Mouse (Mus musculus) B cell, adult 2 months (primary cell): ENCODE measurements around the gene Gm6337.
"Not testable (repeated sequence)": the region's sequence is repeated elsewhere in the genome, so short reads cannot be mapped to it uniquely, and the experiment has no call there.

Source experiments
- DNase-seq, 2 experiments: peaks; one replicate each; pipeline ENCODE4 v3.0.0; 2022

The Gm6337 gene

DNA sequence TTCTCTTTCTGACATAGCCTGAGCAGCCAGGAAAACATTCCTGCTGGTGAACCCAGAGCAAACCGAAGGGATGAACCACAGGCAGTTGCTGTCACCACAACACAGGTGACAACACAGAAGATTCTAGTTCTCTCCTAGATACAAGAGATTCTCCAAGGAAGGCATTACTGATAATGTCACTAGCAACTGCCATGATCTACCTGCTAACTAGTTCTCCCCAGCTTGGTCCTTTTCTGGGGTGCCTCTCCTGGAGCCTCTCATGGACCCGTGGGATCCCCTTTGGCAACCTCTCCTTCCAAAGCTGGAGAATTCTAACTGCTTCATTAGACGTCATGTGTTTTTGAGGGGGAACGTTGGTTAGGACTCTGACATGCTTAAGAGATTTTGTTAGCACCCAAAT lies at the start of gene Gm6337:
Gm6337 (minus strand) TSS at position 101 of the 400 bp plus-strand sequence.
- not testable (repeated sequence) for DNase-seq

- not testable (repeated sequence) for DNase-seq
Measured at GRCm38 (mm10) chr14:6107500-6107899, 49.4 kb upstream of the Gm6337 start.

GRCm38 (mm10) chr14:6093842-6094241 lies 35.8 kb upstream of the Gm6337 start, which contains the start of gene Gm8206:
Gene Gm8206 (minus strand): TSS chr14:6093942.
- not testable (repeated sequence) for DNase-seq
